Mouse (Mus musculus) adrenal gland, adult 2 months (tissue): ENCODE data around the gene Gas7. TPM values are rescaled to one million over a fixed set of nuclear protein-coding genes. Genes with fewer than 3 reads are reported as not detected.

Experiments
- DNase-seq: peaks from one replicate; pipeline ENCODE4 v3.0.0; 2021
- polyA plus RNA-seq: library from polyadenylated mRNA; depleted of rRNA; stranded (reverse); fragments of >200 nt; gene quantifications from 2 replicates; pipeline ENCODE4 v1.2.3, GENCODE M21; 2012
- total RNA-seq, 2 experiments: library from RNA; stranded (reverse); gene quantifications; 2 replicates each; pipeline ENCODE4 v1.2.3; 2021

Gene Gas7
- total and polyA plus RNA-seq, 3 experiments, result 6.9 to 78.4 (median 33.2) TPM

DNA sequence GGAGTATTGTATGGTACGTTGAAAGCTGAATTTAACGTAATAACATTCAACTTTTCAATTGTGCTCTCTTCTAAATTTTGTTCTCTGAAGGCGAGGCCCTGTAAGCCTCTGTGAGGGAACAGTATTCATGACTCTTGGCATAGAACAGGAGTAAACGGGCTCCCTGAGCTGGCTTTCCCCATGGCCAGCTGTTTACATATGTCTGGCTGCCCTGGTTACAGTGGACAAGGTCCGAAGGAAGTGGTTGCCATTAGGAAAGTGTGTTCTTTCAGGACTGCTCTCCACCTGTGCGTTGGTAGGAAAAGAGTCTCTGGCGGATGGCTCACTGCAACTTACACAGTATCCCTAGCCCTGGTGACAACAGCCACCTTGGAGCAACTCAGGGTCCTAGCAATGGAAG, 171.9 kb downstream of the Gas7 start:
- DNase-seq, result no peak

DNA sequence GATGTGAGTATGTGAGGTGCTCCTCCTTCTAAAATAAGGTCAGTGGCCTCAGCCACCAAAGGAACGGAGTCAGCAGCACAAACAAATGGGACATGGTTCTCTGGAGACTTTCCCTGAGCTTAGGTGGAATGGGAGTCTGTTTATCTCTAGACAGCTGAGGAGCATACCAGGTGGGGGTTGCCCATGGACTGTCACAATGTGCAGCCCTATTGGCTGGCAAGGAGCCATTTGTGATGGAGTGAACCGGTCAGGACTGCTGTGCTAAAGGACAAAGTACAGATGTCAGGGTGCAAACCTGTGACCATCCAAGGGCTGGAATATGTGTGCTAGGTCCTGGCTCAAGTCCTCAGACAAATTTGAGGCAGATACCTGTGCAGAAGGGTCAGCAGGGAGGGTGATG, 173.3 kb downstream of the Gas7 start:
- DNase-seq, result no peak

DNA sequence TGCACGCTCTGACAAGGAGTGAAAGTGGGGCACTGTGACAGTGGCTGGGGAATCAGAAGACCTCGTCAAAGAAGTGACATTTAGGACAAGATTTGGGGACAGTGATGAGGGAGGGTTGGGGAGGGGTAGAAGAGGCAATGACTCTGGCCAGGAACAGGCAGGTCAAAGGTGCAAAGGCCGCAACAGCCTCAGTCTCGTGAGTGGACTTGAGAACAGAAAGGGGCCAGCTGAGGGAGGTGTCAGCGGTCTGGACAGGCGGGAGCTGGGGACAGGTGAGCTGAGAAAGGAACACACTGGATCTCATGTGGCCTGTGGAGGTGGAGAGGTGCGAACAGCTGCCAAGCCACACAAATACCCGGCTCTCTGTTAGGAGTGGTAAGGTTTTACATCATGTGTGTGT, 177.7 kb downstream of the Gas7 start:
- no peak for DNase-seq

DNA sequence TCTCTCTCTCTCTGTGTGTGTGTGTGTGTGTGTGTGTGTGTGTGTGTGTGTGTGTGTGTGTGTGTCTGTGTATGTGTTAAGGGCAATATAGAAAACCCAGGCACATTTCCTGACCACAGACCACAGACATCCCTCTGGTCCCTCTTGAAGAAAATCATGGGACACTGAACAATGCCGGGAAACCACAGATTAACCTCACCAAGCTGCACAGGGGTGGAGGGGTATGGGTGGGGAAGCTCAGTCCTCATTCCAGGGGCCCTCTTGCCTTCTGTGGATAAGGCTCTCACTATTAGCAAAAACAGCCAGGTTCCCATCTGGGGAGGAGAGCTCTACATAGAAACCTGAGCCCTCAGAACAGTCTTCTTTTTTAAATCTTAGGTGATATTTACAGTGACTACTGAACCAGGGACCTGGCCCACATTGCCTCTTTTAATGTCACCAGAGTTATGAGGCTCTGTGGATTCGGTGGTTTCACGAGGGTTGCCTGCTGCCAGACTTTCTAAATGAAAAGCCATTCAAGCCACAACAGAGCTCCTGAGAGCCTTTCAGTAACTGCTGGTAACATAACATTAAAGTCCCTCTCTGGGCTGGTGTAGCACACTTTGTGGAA, 178.5 kb downstream of the Gas7 start:
- no peak for DNase-seq

DNA sequence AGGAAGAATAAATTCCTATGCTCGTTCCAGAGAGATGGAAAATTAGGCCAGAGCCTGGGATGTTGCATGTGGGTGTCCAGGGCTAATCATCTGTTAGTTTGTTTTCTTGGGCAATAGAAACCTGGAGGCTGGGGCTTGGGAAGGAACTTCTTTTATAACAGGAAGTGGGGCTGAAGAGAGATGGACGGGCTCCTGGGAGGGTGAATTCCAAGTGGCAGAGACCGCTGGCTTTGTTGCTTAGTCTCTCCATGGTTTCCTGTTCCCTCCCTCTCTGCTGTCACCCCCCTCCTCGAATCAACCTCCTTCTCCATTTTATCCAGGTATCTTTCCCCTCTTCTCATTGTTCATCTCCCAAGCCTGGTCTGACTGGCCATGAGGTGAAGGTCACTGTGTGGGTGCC, 181.0 kb downstream of the Gas7 start:
- no peak for DNase-seq

DNA sequence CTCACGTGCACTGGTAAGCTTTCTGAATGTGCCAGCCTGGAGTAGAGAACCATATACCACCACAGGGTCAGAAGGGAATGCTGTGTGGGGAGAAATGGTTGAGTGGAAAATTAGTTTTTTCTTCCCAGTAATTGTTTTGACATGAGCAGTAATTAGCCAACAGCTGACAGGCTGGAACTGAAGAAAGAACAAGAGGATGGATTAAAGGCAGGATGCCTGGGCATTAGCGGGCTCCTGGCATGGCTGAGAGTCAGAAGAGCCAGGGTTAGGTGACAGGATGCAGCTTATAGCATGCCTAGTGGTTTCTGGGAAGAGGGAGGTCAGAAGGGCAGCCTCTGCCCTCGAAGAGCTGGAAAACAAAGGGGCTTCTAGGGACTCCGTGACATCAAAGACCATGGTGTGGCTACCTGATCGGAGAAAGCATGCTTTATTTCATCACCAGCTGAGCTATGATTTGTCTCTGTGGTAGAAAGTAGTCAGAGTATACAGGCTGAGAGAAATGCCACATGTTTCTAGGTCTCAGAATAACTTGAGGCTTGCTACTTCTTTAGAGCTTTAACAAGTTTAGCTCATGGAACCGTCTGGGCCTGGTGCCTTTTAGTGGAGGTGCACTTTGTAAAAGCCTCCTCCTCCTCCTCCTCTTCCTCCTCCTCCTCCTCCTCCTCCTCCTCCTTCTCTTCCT, 181.8 kb downstream of the Gas7 start:
- no peak for DNase-seq

DNA sequence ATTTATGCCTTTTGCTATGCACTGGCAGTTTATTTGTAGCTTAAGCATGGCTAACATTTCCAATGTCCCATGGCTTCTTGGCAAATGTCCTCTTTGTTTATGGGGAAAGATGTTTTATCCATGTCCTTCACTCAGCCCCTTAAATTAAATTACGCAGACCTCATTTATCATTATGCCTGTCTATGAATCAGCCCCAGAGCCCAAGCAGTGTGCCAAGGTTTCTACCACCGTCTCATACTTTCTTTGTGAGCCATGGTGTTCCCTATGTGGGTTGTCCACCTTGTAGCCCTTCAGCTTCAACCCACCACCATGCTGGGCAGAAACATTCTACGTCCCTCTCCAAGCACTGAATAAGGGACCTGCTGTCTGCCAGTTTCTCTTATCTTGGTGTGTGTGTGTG, 183.2 kb downstream of the Gas7 start:
- DNase-seq, result peak; percentile 74

DNA sequence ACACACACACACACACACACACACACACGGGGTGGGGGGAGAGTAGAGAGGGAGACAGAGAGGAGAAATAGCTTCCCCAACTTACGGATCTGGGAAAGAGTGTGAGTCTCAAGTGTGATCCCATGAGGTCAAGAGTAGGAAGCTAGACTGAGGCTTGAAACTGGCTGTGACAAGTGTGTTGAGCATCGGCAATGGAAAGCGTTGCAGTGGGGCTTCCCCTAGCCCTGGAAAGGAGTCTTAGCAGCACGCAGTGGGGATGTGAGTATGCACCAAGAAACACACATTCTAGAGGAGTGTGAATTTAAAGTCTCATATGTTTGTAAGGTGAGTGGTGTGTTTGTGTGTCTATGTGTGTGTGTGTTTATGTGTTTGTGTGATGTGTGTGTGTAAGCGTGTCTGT, 185.1 kb downstream of the Gas7 start:
- DNase-seq, result no peak

DNA sequence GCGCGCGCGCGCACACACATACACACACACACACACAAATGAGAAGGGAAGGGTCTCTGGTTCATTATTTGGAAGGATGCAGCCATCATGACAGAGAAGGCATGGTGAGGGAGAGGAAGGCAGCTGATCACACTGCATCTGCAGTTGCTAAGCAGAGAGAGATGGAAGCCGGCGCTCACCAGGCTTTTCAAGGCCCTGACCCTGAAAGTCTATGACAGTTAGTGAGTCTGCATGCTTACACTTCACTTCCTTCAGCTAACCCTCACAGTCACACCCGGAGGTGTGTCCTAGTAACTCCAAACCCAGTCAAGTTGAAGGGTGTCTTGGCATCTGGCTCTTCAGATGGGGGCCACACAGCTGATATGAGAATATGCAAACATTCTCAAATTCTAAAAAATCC, 187.2 kb downstream of the Gas7 start:
- peak; percentile 77 for DNase-seq

DNA sequence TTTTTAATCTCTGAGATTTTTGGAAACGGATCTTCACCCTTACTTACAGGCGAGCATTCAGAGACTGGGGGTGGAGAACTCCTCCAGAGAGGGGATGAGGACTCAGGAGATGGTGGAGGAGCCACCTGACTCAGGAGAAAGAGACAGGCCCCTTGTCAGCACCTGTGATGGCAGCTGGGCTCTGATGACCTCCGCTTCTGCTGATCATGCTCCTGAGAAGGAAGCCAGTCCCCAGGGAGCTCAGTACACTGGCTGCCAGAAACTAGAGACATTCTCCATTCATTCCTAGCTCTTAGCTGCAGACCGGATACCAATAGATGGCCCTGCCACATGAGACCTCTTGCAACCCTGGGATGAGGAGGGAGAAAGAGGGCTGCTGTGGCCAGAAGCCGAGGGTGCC, 187.6 kb downstream of the Gas7 start:
- DNase-seq, result no peak

DNA sequence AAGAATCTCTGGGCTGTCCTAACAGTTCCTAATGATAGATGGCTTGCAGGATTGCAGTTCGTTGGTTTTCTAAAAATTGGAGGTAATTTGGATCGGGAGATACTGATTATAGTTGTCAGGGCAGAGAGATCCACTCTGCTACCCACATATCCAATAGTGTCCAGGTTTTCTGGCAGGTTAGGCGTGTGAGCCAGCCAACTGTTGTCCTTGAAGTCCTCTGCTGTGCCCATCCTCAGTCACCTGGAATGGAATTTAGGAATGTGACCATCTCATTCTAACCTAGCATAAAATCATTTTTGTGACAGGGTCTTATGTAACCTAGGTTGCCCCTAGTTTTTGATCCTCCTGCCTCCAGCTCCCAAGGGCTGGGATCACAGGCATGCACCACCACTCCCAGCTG, 188.2 kb downstream of the Gas7 start:
- no peak for DNase-seq

DNA sequence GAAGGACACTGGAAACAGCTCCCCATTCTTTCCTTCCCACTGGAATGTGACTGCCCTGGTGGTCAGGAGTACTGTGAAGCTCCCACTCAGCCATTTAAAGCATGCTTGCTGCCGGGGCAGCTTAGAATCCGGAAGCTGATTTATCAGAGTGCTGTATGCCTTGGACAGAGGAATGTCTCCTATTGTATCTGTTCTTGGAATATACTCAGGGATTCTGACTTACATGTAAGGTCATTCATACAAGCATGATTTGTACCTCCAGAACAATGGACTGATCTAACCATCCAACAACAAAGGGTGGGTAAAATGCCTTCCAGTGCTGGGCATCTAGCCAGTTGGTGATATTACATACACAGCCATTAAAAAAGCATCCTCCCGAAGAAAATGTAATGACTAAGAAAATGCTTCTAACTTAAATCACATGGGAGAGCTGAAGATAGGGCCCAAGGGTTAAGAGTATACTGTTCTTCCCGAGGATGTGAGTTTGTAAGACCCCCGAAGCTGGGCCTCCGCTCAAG, 189.5 kb downstream of the Gas7 start:
- no peak for DNase-seq

DNA sequence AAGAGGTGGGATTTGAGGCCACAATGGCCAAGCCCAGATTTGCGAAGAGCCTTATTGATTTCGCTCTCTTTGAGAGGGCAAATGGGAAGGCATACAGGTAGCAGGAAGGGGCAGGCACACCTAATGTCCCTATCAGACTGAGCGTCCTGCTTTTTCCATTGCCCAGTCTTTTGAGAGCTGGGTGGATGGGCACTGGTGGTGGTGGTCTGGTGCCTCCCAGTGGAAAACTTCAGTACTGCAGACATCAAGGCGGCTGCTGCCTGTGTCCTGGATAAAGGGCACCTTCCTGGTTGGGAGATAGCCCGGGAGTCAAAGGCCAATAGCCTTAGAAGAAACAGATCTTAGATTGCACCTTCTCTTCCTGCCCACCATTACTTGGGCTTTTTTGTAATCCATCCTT, 192.5 kb downstream of the Gas7 start:
- peak; percentile 87 for DNase-seq

DNA sequence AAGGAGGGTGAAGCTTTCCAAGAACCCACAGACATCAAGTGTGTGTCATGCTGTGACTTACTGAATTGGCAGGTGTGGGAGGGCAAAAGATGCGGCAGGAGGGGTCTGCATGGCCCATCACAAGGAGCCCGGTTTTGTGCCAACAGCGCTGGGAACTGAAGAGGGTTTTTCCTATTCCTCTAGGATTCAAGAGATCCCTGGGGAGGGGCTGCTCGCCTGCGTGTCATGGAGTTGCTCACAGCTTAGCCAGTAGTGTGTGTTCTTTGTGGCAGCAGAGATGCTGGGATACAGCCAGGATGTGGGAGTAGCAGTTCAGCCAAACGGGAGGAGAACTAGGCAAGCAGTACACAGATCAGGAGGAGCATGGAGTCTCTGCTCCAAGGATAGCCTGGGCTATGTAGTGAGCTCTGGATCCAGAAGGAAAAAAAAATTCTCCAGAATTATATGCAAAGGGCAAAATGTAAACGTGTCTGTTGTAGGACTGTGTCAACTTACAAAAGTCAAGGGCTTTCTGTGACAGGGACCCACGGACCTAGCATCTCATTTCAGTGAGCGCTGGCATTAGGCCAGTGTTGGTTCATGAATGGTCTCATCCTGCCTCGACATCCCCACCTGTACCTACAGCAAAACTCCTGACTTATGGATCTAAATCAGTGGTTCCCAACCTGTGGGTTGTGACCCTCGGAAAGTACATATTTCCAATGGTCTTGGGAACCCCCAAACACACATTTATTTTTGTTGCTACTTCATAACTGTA, 193.6 kb downstream of the Gas7 start:
- DNase-seq, result no peak

DNA sequence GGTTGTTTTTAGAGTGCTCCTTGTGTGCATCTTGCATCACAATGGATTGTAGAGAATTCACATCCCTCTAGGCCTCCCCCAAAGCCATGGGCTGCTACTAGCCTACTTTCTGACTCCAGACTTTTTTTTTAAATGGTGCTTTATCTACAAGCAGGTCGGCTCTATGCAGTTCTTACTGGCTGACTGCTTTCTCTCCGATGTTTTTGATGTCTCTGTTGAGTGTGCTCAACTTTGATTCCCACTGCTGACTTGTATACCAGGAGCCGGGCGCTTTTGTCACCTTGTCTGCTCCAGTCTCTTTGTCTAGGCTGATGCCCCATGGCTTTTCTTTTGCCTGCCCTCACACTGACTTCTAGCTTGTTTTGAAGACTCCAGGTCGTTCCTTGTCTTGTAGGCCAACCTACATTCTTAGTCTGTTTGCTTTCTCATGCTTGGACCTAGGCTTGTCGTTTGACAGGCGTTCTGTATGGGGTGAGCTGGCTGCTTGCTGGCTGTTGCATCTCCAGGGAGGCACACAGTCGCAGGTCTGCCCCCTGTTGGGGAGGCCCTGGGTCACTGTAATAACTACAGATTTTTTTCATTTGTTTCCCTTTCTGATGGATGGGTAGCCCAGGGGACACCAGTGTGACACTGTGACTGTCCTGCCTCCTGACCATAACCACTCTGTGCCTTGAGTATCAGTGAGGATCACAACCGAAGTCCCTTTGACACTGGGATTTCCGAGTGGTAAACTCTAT, 194.9 kb downstream of the Gas7 start:
- no peak for DNase-seq

DNA sequence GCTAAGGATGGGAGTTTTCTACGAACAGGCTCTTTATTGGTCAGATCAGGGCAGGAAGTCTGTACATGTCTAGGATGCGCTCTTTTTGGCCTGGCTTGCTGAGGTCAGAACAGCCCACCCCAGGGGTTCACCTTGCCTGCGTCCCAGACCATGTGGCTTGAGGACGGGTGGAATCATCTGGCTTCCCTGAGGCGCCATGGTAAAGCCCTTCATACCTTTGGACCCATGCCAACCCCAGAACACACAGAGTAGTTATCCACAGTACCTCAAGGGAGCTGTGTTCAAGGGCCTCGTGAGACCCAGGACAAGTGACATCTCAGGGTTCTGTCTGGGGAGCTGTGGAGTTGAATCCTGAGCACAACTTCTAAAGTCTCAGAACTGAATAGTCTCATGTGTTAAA, 196.5 kb downstream of the Gas7 start:
- no peak for DNase-seq

DNA sequence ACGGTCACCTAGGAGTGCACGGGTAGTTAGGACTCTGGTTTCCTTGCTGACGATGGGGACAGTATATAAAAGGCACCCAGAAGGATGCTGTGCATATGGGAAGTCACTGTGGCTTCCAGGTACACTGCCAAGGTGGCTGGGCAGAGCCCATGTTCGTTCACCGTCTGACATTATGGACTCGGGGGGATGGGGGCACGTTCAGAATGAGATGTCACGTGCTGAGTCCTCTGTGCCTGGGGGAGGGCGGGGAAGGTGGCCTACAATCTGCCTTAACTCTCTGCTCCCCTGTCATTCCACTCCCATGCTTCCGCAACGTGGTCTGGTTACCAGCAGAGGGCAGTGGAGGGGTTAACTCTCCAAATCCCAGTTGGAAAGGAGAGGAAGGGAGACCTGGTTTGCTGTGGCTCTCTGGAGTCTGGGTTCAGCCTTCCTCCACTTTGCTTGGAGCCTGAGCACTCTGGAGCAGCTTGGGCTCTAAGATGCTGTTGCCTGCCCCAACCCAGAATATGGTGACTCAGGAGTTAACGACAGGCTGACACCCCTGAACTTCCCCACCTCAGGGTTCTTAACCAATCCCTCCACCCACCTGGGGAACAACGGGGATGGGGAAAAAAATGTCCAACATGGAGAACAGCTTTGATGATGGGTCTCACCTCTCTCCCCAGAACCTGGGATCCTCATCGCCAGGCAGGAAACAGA, 197.1 kb downstream of the Gas7 start:
- DNase-seq, result no peak

DNA sequence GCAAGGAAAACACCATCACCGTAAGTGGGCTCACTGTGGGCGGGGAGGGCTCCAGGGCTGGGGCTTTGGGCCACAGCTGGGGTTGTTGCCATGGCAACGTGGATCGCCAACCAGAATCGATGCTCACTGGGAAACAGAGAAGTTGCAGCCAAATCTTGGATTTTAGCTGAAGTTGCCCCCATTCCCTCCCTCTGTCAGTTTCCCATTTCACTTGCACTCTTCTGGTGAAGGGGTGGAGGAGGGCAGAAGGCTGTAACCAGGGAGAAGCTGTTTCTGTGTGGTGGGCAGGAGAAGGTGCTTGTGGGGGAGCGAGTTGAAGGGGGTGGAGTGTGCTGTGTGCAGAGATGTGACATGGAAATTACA, 197.6 kb downstream of the Gas7 start:
- DNase-seq, result no peak

DNA sequence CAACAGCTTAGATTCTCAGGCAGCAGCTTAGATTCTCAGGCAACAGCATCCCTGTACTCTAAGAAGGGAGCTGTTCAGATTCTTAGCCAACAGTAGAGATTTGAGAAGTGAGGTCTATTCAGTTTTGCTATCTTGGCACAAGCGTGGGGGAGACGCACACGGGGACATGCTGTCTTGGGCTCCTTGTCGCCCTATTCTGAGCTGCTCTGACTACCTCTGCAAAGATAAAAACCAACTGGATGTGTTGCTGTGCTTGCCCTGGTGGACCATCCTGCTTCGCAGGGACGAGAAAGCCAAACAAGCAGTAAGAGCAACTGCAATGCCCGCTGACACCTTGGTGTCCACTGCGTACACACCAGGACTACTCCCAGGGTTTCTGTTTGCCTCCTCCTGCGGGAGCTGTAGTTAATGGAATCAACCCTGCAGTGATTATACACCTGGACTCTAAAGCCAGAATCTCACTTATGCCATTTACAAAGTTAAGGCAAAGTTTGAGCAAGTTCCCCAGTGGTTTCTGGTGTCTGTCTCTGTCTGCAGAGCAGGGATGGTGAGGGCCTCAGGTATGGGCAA, 198.4 kb downstream of the Gas7 start:
- no peak for DNase-seq

DNA sequence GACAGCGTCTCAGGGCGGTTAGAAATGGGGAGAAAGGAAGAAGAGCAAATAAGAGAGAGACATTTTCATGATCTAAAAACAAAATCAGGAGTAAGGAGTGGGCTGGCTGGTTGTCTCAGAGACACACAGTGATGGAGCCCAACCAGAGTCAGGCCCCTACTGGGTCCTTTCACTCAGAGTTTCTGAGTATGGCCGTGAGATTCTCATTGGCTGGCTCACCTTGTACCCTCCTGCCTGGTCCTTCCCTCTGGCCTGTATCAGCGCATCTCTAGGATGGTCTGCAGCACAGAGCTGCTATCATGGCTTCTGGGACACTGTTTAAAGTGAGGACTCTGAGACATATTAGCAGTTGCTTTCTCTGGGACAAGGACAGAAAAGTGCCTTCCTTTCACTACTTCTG, 199.3 kb downstream of the Gas7 start:
- DNase-seq, result no peak

DNA sequence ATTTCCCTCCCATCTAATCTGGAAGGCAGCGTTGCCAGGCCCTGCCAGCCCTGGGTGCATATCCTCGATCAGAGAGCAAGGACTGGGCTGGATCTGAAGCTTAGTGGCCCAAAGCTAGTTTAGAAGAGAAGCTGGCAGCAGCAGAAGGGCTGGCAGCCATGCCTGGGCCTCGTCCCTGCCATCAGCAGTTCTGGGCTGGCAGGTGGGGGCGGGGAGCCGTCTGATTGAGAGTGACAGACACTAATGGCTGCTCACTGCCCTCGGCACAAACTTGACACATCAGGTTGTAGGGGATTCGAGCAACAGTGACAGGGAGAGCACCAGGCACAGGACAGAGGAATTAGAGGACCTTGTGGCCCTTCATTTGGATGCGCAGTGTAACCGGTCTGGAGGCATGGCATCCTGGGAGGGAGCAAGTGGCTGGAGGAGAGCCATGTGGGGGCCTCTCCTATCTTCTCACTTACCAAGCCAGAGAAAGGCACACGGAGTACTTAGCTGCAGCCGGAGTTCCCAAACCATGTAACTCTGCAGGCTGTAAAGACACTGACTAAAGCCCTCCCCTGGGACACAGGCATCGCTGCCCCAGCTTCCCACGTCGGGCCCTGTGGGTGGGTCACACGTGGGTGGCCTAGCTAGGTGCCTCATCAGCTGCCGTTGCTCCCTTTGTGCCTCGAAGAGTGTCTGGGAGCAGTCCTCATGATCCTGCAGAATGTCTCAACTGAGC, 200.2 kb downstream of the Gas7 start:
- no peak for DNase-seq
